Mouse (Mus musculus): Measurements from ENCODE around the gene Limd2. TPM values are rescaled to one million over a fixed set of nuclear protein-coding genes. Genes with fewer than 3 reads are reported as not detected.

Gene Limd2
- polyA plus RNA-seq, 1 experiment from 2014 or later: 129 TPM

DNA sequence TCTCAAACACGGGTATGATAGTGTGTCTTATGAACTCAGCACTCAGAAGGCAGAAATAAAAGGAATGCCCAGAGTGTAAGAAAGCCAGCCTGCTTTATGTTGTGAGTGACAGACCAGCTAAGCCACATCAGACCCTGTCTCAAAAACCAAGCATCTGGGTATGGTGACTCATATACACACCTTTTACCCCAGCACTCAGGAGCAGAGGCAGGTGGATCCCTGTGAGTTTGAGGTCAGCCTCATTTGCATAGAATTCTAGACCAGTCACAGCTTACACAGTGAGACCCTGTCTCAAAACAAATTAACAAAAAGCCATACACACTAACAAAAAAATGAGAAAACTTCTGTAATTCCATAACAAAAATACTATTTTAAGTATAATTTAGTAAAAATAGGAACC lies 34.8 kb downstream of the Limd2 start:
- ATAC-seq (replicated peaks; ENCODE audit: low FRiP score, low TSS enrichment, low read depth) (no peak), DNase-seq (ENCODE audit: low spot score) (no peak)
- WGBS: 66% methylated on average over 1 of the region's 1 CpGs
- H3K9ac ChIP-seq (ENCODE audit: low read length): no peak overlapping the region
- peaks cover 63% of the 10 kb centered on the region for H3K36me3 ChIP-seq (ENCODE audit: control insufficient read depth, insufficient read depth, low read length)
- no peaks in the 10 kb centered on the region for H3K9me3 ChIP-seq (ENCODE audit: control insufficient read depth, low read length)
- no peaks in the 10 kb centered on the region for H3K27me3 ChIP-seq (replicated peaks; ENCODE audit: control insufficient read depth, insufficient read depth, low read length)
- no peak overlapping the region for H3K4me2 ChIP-seq (ENCODE audit: low read length)
- no peaks in the 10 kb centered on the region for H3K4me1 ChIP-seq (replicated peaks; ENCODE audit: control insufficient read depth, insufficient read depth, low read length)
- H3K4me3 ChIP-seq (ENCODE audit: low read depth, low read length): no peak overlapping the region
- no peak overlapping the region for H3K27ac ChIP-seq (ENCODE audit: low read depth)

DNA sequence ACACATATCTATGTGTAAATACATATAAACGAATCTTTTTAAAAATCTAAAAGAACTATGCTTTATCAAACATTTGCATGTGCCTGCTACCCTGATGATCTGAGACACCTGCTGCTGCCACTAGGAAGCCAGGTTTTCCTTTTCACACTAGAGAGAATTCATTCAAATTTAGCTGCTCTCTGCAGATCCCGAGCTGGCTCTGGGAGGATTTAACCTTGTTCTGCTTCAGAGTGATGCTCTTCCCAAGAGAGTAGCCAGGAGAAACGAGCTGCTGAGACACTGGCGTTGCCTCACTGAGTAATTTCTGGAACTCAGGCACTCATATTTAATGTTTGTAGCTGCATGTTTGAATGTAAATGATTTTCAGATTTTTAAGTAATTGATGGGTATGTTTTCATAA lies 35.9 kb downstream of the Limd2 start:
- no peaks in the 10 kb centered on the region for H3K27me3 ChIP-seq (replicated peaks; ENCODE audit: control insufficient read depth, insufficient read depth, low read length)
- H3K4me2 ChIP-seq (ENCODE audit: low read length): no peak overlapping the region
- no peaks in the 10 kb centered on the region for H3K9me3 ChIP-seq (ENCODE audit: control insufficient read depth, low read length)
- 85% methylated on average over 4 of the region's 4 CpGs for WGBS
- no peak overlapping the region for H3K27ac ChIP-seq (ENCODE audit: low read depth)
- H3K4me3 ChIP-seq (ENCODE audit: low read depth, low read length): no peak overlapping the region
- no peaks in the 10 kb centered on the region for H3K4me1 ChIP-seq (replicated peaks; ENCODE audit: control insufficient read depth, insufficient read depth, low read length)
- H3K9ac ChIP-seq (ENCODE audit: low read length): no peak overlapping the region
- ATAC-seq (replicated peaks; ENCODE audit: low FRiP score, low TSS enrichment, low read depth) (no peak), DNase-seq (ENCODE audit: low spot score) (no peak)
- peaks cover 57% of the 10 kb centered on the region for H3K36me3 ChIP-seq (ENCODE audit: control insufficient read depth, insufficient read depth, low read length)

DNA sequence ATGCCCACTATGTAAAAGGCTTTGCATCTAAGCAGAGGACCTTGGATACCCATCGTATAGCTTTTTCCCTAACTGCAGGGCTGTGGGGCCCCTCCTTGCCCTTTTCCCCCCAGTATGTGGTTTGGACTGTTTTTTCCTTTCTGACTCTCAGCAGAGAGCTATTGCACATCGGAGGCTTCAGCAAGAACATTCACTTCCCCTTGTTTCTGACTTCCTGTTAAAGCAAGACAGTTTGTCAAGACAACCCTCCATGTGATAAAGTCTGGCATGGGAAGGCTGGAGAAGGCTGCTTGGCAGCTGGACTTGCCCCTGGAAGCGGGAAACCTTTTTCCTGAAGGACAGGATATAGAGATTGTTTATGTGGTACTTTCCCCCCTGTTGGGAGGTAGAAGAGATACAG lies 37.9 kb downstream of the Limd2 start:
- Histone ChIP-seq H3K9ac (ENCODE audit: low read length) (no peak overlapping the region), H3K27me3 (replicated peaks; ENCODE audit: control insufficient read depth, insufficient read depth, low read length) (no peaks in the 10 kb centered on the region), H3K4me2 (ENCODE audit: low read length) (no peak overlapping the region), H3K4me1 (replicated peaks; ENCODE audit: control insufficient read depth, insufficient read depth, low read length) (no peaks in the 10 kb centered on the region), H3K4me3 (ENCODE audit: low read depth, low read length) (no peak overlapping the region), H3K36me3 (ENCODE audit: control insufficient read depth, insufficient read depth, low read length) (peaks cover 62% of the 10 kb centered on the region), H3K9me3 (ENCODE audit: control insufficient read depth, low read length) (no peaks in the 10 kb centered on the region), H3K27ac (ENCODE audit: low read depth) (no peak overlapping the region)
- 71% methylated on average over 3 of the region's 3 CpGs for WGBS
- DNase-seq (ENCODE audit: low spot score): no peak
- ATAC-seq (replicated peaks; ENCODE audit: low FRiP score, low TSS enrichment, low read depth): no peak

DNA sequence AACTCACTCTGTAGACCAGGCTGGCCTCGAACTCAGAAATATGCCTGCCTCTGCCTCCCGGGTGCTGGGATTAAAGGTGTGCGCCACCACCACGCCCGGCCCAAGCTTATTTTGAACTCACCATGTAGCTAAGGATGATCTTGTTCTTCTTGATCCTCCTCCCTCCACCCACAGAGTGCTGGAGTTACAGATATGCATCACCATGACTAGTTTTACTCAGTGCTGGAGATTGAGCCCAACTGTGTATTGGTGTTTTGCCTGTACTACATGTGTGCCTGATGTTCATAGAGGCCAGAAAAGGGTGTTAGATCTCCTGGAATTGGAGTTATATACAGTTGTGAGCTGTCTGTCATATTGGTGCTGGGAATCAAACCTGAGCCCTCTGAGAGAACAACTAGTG lies 38.4 kb downstream of the Limd2 start:
- Histone ChIP-seq H3K27ac (ENCODE audit: low read depth) (no peak overlapping the region), H3K4me1 (replicated peaks; ENCODE audit: control insufficient read depth, insufficient read depth, low read length) (no peaks in the 10 kb centered on the region), H3K9me3 (ENCODE audit: control insufficient read depth, low read length) (no peaks in the 10 kb centered on the region), H3K4me3 (ENCODE audit: low read depth, low read length) (no peak overlapping the region), H3K4me2 (ENCODE audit: low read length) (no peak overlapping the region), H3K9ac (ENCODE audit: low read length) (no peak overlapping the region), H3K27me3 (replicated peaks; ENCODE audit: control insufficient read depth, insufficient read depth, low read length) (no peaks in the 10 kb centered on the region), H3K36me3 (ENCODE audit: control insufficient read depth, insufficient read depth, low read length) (peaks cover 67% of the 10 kb centered on the region)
- 91% methylated on average over 5 of the region's 5 CpGs for WGBS
- DNase-seq (ENCODE audit: low spot score) (no peak), ATAC-seq (replicated peaks; ENCODE audit: low FRiP score, low TSS enrichment, low read depth) (no peak)

- Histone ChIP-seq H3K4me3 (ENCODE audit: low read depth, low read length) (no peak overlapping the region), H3K27me3 (replicated peaks; ENCODE audit: control insufficient read depth, insufficient read depth, low read length) (no peaks in the 10 kb centered on the region), H3K36me3 (ENCODE audit: control insufficient read depth, insufficient read depth, low read length) (peaks cover 24% of the 10 kb centered on the region), H3K4me2 (ENCODE audit: low read length) (no peak overlapping the region), H3K9me3 (ENCODE audit: control insufficient read depth, low read length) (no peaks in the 10 kb centered on the region), H3K4me1 (replicated peaks; ENCODE audit: control insufficient read depth, insufficient read depth, low read length) (no peaks in the 10 kb centered on the region), H3K9ac (ENCODE audit: low read length) (no peak overlapping the region), H3K27ac (ENCODE audit: low read depth) (no peak overlapping the region)
- ATAC-seq (replicated peaks; ENCODE audit: low FRiP score, low TSS enrichment, low read depth) (no peak), DNase-seq (ENCODE audit: low spot score) (no peak)
Measured at GRCm38 (mm10) chr11:106111688-106112087, 49.0 kb downstream of the Limd2 start.

Other genes starting within 250 kb of the Limd2 start
- gene Cyb561, start 207.5 kb downstream of the Limd2 start, polyA plus RNA-seq (2014; fragmentation: Nextera tagmentation; extraction: Ambion mirVana): 38.1 TPM in 2 replicates
- 1.4 TPM in 2 replicates for gene Ace, start 192.9 kb downstream of the Limd2 start, polyA plus RNA-seq (2014; fragmentation: Nextera tagmentation; extraction: Ambion mirVana)
- not detected in 2 replicates for gene Ace3, start 166.2 kb downstream of the Limd2 start, polyA plus RNA-seq (2014; fragmentation: Nextera tagmentation; extraction: Ambion mirVana)
- gene Kcnh6, start 152.7 kb downstream of the Limd2 start, polyA plus RNA-seq (2014; fragmentation: Nextera tagmentation; extraction: Ambion mirVana): 0.99 and 1.3 TPM in 2 replicates
- 62.2 and 68.6 TPM in 2 replicates for gene Dcaf7, start 124.0 kb downstream of the Limd2 start, polyA plus RNA-seq (2014; fragmentation: Nextera tagmentation; extraction: Ambion mirVana)
- 8.8 and 10.3 TPM in 2 replicates for gene Taco1, start 94.8 kb downstream of the Limd2 start, polyA plus RNA-seq (2014; fragmentation: Nextera tagmentation; extraction: Ambion mirVana)
- gene Map3k3, start 76.2 kb downstream of the Limd2 start, polyA plus RNA-seq (2014; fragmentation: Nextera tagmentation; extraction: Ambion mirVana): 22.3 and 23.0 TPM in 2 replicates
- gene Gm10840, start within 50 bp of the Limd2 start, polyA plus RNA-seq (2014; fragmentation: Nextera tagmentation; extraction: Ambion mirVana): not detected in 2 replicates
- 20.6 and 25.1 TPM in 2 replicates for gene Strada, start 41.3 kb upstream of the Limd2 start, polyA plus RNA-seq (2014; fragmentation: Nextera tagmentation; extraction: Ambion mirVana)
- gene Ccdc47, start 55.5 kb upstream of the Limd2 start, polyA plus RNA-seq (2014; fragmentation: Nextera tagmentation; extraction: Ambion mirVana): 64.4 and 76.1 TPM in 2 replicates
- gene Ddx42, start 56.1 kb upstream of the Limd2 start, polyA plus RNA-seq (2014; fragmentation: Nextera tagmentation; extraction: Ambion mirVana): 66.5 and 80.8 TPM in 2 replicates
- gene Ftsj3, start 95.2 kb upstream of the Limd2 start, polyA plus RNA-seq (2014; fragmentation: Nextera tagmentation; extraction: Ambion mirVana): 65.1 and 69.9 TPM in 2 replicates
- gene Psmc5, start 95.3 kb upstream of the Limd2 start, polyA plus RNA-seq (2014; fragmentation: Nextera tagmentation; extraction: Ambion mirVana): 248 and 256 TPM in 2 replicates
- gene Smarcd2, start 112.1 kb upstream of the Limd2 start, polyA plus RNA-seq (2014; fragmentation: Nextera tagmentation; extraction: Ambion mirVana): 64.4 and 72.4 TPM in 2 replicates
- gene Tcam1, start 115.8 kb upstream of the Limd2 start, polyA plus RNA-seq (2014; fragmentation: Nextera tagmentation; extraction: Ambion mirVana): 0.16 and 0.26 TPM in 2 replicates
- not detected in 2 replicates for gene Gh, start 141.0 kb upstream of the Limd2 start, polyA plus RNA-seq (2014; fragmentation: Nextera tagmentation; extraction: Ambion mirVana)
- gene Cd79b, start 153.9 kb upstream of the Limd2 start, polyA plus RNA-seq (2014; fragmentation: Nextera tagmentation; extraction: Ambion mirVana): 3.8 and 4.2 TPM in 2 replicates
- 0.04 TPM in 1 of 2 replicates, not detected in the other for gene Scn4a, start 192.4 kb upstream of the Limd2 start, polyA plus RNA-seq (2014; fragmentation: Nextera tagmentation; extraction: Ambion mirVana)
- 0.60 and 0.74 TPM in 2 replicates for gene Prr29, start 204.6 kb upstream of the Limd2 start, polyA plus RNA-seq (2014; fragmentation: Nextera tagmentation; extraction: Ambion mirVana)
- 41.6 and 50.5 TPM in 2 replicates for gene Icam2, start 227.2 kb upstream of the Limd2 start, polyA plus RNA-seq (2014; fragmentation: Nextera tagmentation; extraction: Ambion mirVana)